Mouse (Mus musculus) erythroblast, embryonic 14.5 days (primary cell): ENCODE results near the gene Tgfbr3.

Experiments
- GATA1 ChIP-seq: IDR thresholded peaks from 2 replicates; pipeline ENCODE4 v1.6.1; 2012; ENCODE audit warnings: low read length, inconsistent platforms, mixed read lengths
- TAL1 ChIP-seq: IDR thresholded peaks from 3 replicates; pipeline ENCODE4 v1.6.1; 2012; ENCODE audit warnings: low read length, inconsistent platforms, mixed read lengths

DNA sequence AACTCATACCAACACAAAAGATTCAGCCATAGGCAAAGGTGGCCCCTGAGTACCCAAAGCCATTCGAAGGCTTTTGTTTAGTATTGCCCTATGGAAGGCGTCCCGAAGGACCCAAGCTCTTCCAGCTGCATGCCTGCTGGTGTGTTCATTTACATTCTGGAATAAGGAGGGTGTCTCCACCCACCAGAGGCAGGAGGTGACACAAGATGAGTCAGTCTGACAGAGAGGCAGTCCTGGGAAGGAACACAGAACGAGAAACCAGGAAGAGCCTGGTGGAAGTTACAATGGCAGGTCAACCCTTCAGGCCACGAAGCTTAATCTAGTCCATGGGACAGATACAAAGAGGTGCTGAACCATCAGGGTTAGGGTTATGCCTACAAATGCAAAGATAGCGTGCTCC, 169.5 kb downstream of the Tgfbr3 start:
- TF ChIP-seq GATA1: no peak
- TF ChIP-seq TAL1: no peak
